ENCODE assay signal across 9 mouse cellular contexts in the genomic region with DNA sequence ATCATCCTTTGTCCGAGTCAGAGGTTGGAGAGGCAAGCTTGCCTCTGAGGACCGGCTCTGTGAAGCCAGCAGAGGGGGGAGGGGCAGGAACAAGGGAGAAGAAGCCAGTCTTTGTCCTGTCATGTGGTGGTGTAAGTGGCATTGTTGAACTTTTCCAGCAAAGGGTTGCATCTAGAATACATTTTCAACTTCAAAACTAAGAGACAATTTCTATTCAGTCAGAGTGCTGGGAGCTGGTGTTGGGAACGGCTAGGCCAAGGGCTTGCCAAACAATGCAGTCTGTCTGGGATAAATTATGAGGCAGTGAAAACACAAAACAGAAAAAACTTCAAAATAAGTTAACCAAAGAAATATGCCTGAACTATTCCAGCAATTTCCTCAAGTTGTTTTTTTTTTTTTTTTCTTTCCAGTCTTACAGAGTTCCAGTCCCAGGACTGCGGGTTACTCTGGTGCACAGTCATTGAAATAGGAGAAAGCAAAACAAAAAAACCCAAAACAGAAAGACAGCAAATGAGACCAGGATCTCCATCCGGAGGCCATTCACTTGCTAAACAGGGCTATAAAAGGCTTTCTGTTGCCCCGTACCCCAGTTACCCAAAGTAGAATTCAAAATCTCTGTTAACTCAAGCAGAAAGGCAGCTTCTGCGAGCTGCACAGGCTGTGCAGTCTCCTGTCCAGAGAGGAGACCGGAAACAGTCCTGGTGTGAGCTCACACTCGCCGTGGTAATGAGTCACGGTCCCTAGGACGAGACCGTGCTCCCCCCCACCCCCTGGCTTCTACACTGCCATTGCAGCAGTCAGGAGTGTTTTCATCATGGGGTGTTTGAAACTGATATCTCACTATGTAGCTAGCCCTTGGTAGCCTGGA.
DNase-seq lines count a peak whose midpoint lies in the region; ATAC-seq and TF ChIP-seq lines count a peak whose summit lies in the region.
"Had no signal": no experiment of that assay in that cellular context is flagged by ENCODE, and none has a peak within 500 bp of the region (broad histone marks: within the 10 kb centered on the region; RNA-seq: fewer than 3 reads in every experiment).

No protein-coding gene starts in this region.

- TF ChIP-seq CTCF in lung, embryonic 14.5 days (IDR thresholded peaks at IDR 0.05; ENCODE audit: low read depth): no peak
- no peak for TF ChIP-seq CTCF in kidney, adult 2 months (conservative IDR thresholded peaks at IDR 0.05; ENCODE audit: insufficient read depth, insufficient read length, low read depth, low read length)

- H3K36me3 ChIP-seq in lung, embryonic 14.5 days (ENCODE audit: insufficient read depth): peaks cover 5% of the 10 kb centered on the region; the same call in 1 of the 2 replicates
- H3K36me3 ChIP-seq in kidney, adult 2 months (ENCODE audit: control insufficient read depth, insufficient read depth, low read length): no peaks in the 10 kb centered on the region
- H3K36me3 ChIP-seq in limb, embryonic 15.5 days: peaks cover 12% of the 10 kb centered on the region
- H3K36me3 ChIP-seq: liver, embryonic 15.5 days had no signal

- H3K27me3 ChIP-seq in lung, embryonic 14.5 days (ENCODE audit: insufficient read depth, low read length): no peaks in the 10 kb centered on the region
- H3K27me3 ChIP-seq in kidney, adult 2 months (replicated peaks; ENCODE audit: control insufficient read depth, insufficient read depth, low read length): no peaks in the 10 kb centered on the region
- no peaks in the 10 kb centered on the region for H3K27me3 ChIP-seq in limb, embryonic 15.5 days
- H3K27me3 ChIP-seq: liver, embryonic 15.5 days had no signal

- H3K9ac ChIP-seq in lung, embryonic 14.5 days: no peak overlapping the region; the same call in 1 of the 2 replicates
- no peak overlapping the region for H3K9ac ChIP-seq in limb, embryonic 15.5 days
- H3K9ac ChIP-seq: liver, embryonic 15.5 days had no signal

- no peak overlapping the region for H3K4me3 ChIP-seq in lung, embryonic 14.5 days (ENCODE audit: low read depth, low read length)
- H3K4me3 ChIP-seq in kidney, adult 2 months (ENCODE audit: insufficient read depth, low read depth, low read length): no peak overlapping the region
- H3K4me3 ChIP-seq in limb, embryonic 15.5 days: no peak overlapping the region
- H3K4me3 ChIP-seq: liver, embryonic 15.5 days had no signal

- no peaks in the 10 kb centered on the region for H3K9me3 ChIP-seq in lung, embryonic 14.5 days (ENCODE audit: low read depth, low read length)
- H3K9me3 ChIP-seq in limb, embryonic 15.5 days: no peaks in the 10 kb centered on the region
- H3K9me3 ChIP-seq: liver, embryonic 15.5 days had no signal

- DNase-seq in lung, embryonic 14.5 days: peak; percentile 59
- no peak for DNase-seq in lung, adult 18-20 months
- DNase-seq in cerebellum, postnatal 36 days: peak; percentile 58 to 60
- peak; percentile 53 for DNase-seq in gastrocnemius, postnatal 14 days
- DNase-seq in kidney, adult 2 months: peak; percentile 73
- peak; percentile 78 for DNase-seq in retina, postnatal 1 day
- no peak for DNase-seq in ovary, postnatal 10 days (ENCODE audit: low spot score)

- no peak for ATAC-seq in lung, embryonic 14.5 days (ENCODE audit: insufficient read depth)
- ATAC-seq in limb, embryonic 15.5 days (ENCODE audit: insufficient number of reproducible peaks, low FRiP score, low TSS enrichment, low read depth): peak; percentile 52; the same call in 1 of the 2 replicates

- intact Hi-C loops in gastrocnemius, postnatal 14 days (cut with DNase I; ENCODE audit: low total_unique reads): no loop called here

- H3K4me2 ChIP-seq in lung, embryonic 14.5 days: no peak overlapping the region
- H3K4me2 ChIP-seq in limb, embryonic 15.5 days: no peak overlapping the region
- H3K4me2 ChIP-seq: liver, embryonic 15.5 days had no signal

- peak overlapping the region; percentile 79 for H3K27ac ChIP-seq in lung, embryonic 14.5 days (ENCODE audit: low read depth)
- H3K27ac ChIP-seq in kidney, adult 2 months (ENCODE audit: insufficient read depth, low read depth, low read length): peak overlapping the region; percentile 89
- H3K27ac ChIP-seq in limb, embryonic 15.5 days: peak overlapping the region; percentile 88
- H3K27ac ChIP-seq: liver, embryonic 15.5 days had no signal

- TF ChIP-seq POLR2A in kidney, adult 2 months (IDR thresholded peaks at IDR 0.05; ENCODE audit: low read depth, low read length): no peak

- H3K4me1 ChIP-seq in lung, embryonic 14.5 days (ENCODE audit: insufficient read depth): peaks cover 4% of the 10 kb centered on the region
- peaks cover 15% of the 10 kb centered on the region for H3K4me1 ChIP-seq in kidney, adult 2 months (ENCODE audit: control insufficient read depth, insufficient read depth, low read length)
- H3K4me1 ChIP-seq in limb, embryonic 15.5 days: peaks cover 21% of the 10 kb centered on the region

- WGBS in lung, embryonic 14.5 days: 57% methylated on average over 13 of the region's 13 CpGs
- 27% methylated on average over 13 of the region's 13 CpGs for WGBS in kidney, adult 2 months
- WGBS in limb, embryonic 15.5 days: 23% methylated on average over 13 of the region's 13 CpGs

Comparison
In these comparisons a context has a peak if more than half of its experiments do, and no peak if none do; other contexts are left out.
1. DNase-seq: peak in lung, embryonic 14.5 days (single experiment), cerebellum, postnatal 36 days (2 of 2), gastrocnemius, postnatal 14 days (single experiment), kidney, adult 2 months (single experiment) and retina, postnatal 1 day (single experiment); none in lung, adult 18-20 months (0 of 2) and ovary, postnatal 10 days (single experiment).
2. Peak in every context shown above with its lines, with median percentiles within 50 percentile points of each other: H3K27ac ChIP-seq.